Mouse (Mus musculus) hindbrain, embryonic 12.5 days (tissue): ENCODE data around the gene Oip5. TPM values are rescaled to one million over a fixed set of nuclear protein-coding genes. Genes with fewer than 3 reads are reported as not detected.
"Not testable (repeated sequence)": the region's sequence is repeated elsewhere in the genome, so short reads cannot be mapped to it uniquely, and the experiment has no call there.

Source experiments
- ATAC-seq: fragments of 200-750 bp; cut with Nextera tagmentation; 2 replicates; pipeline ENCODE4 v1.8.0; 2017; ENCODE audit warnings: moderate TSS enrichment; ENCODE audit not compliant: low FRiP score
- H3K27ac ChIP-seq: fragments of 300-500 bp; sonication (generic); 2 replicates; pipeline ENCODE4 v1.5.1; 2016; ENCODE audit warnings: mild to moderate bottlenecking
- H3K27me3 ChIP-seq: fragments of 300-500 bp; sonication (generic); 2 replicates; pipeline ENCODE4 v1.6.1; 2016; ENCODE audit warnings: mild to moderate bottlenecking
- H3K36me3 ChIP-seq: fragments of 300-500 bp; sonication (generic); 2 replicates; pipeline ENCODE4 v1.6.1; 2016; ENCODE audit warnings: mild to moderate bottlenecking
- H3K4me1 ChIP-seq: fragments of 300-500 bp; sonication (generic); 2 replicates; pipeline ENCODE4 v1.6.1; 2016
- H3K4me2 ChIP-seq: fragments of 300-500 bp; sonication (generic); replicated peaks from 2 replicates; pipeline ENCODE4 v1.6.1; 2016; ENCODE audit warnings: mild to moderate bottlenecking
- H3K4me3 ChIP-seq: fragments of 300-500 bp; sonication (generic); 2 replicates; pipeline ENCODE4 v1.5.1; 2016; ENCODE audit warnings: mild to moderate bottlenecking
- H3K9ac ChIP-seq: fragments of 300-500 bp; sonication (generic); 2 replicates; pipeline ENCODE4 v1.6.1; 2016; ENCODE audit warnings: mild to moderate bottlenecking, moderate library complexity
- H3K9me3 ChIP-seq: fragments of 300-500 bp; sonication (generic); replicated peaks from 2 replicates; pipeline ENCODE4 v1.6.1; 2016; ENCODE audit warnings: mild to moderate bottlenecking
- WGBS: fragments of 180-500 bp; shearing (Covaris S2); methylation state at CpG from one replicate; pipeline ENCODE4 v1.1.7; 2016; 5-methylcytosine and 5-hydroxymethylcytosine counted together
- polyA plus RNA-seq: library from polyadenylated mRNA; unstranded; fragments of >200 nt; fragmentation: Nextera tagmentation; extraction: Ambion mirVana; gene quantifications from 2 replicates; pipeline ENCODE4 v1.2.1, GENCODE M21; 2016

Oip5 gene
- polyA plus RNA-seq = 17.7 and 22.6 TPM in 2 replicates

GRCm38 (mm10) chr2:119618199-119618982, at the start of gene Oip5, which contains the start of gene Nusap1:
Gene Oip5, minus strand, starts transcription at chr2:119618469.
Gene Nusap1, plus strand, starts transcription at chr2:119618298.
- peak within 1 kb of the TSS; percentile 96 for H3K4me2 ChIP-seq
- 0 out of 2 replicates have a peak within 1 kb of the TSS, but pooled peaks have one; percentile 25 for H3K27ac ChIP-seq
- H3K4me1 ChIP-seq = peaks cover 27% of the 10 kb centered on the region
- no peaks in the 10 kb centered on the region for H3K27me3 ChIP-seq
- H3K9ac ChIP-seq = peak within 1 kb of the TSS; percentile 63
- H3K36me3 ChIP-seq = no peaks in the 10 kb centered on the region
- peak within 1 kb of the TSS; percentile 58 for H3K4me3 ChIP-seq
- ATAC-seq = peak; percentile 100
- under 1% methylated on average over 55 of the region's 55 CpGs for WGBS
- no peaks in the 10 kb centered on the region for H3K9me3 ChIP-seq

GRCm38 (mm10) chr2:119665744-119666143, 47.5 kb upstream of the Oip5 start:
- H3K4me2 ChIP-seq = not testable (repeated sequence)

GRCm38 (mm10) chr2:119662220-119663182, 44.2 kb upstream of the Oip5 start, which contains the start of gene Ndufaf1:
Gene Ndufaf1, minus strand, starts transcription at chr2:119662827.
- peak within 1 kb of the TSS; percentile 67 for H3K4me3 ChIP-seq
- peak; percentile 67 for ATAC-seq
- no peaks in the 10 kb centered on the region for H3K9me3 ChIP-seq
- peak within 1 kb of the TSS; percentile 79 for H3K4me2 ChIP-seq
- WGBS = 2% methylated on average over 44 of the region's 44 CpGs
- H3K27ac ChIP-seq = no peak within 1 kb of the TSS
- H3K27me3 ChIP-seq = no peaks in the 10 kb centered on the region
- H3K4me1 ChIP-seq = peaks cover 10% of the 10 kb centered on the region
- peak within 1 kb of the TSS; percentile 77 for H3K9ac ChIP-seq
- peaks cover 21% of the 10 kb centered on the region for H3K36me3 ChIP-seq

More at GRCm38 (mm10) chr2:119665744-119666143, 47.5 kb upstream of the Oip5 start:
- 76% methylated on average over 22 of the region's 23 CpGs for WGBS
- ATAC-seq, H3K36me3 ChIP-seq, H3K27me3 ChIP-seq, H3K9me3 ChIP-seq, H3K4me3 ChIP-seq, H3K9ac ChIP-seq, H3K4me1 ChIP-seq, H3K27ac ChIP-seq: not testable (repeated sequence)

GRCm38 (mm10) chr2:119644254-119644653, 26.0 kb upstream of the Oip5 start:
- H3K4me2 ChIP-seq = no peak overlapping the region
- no peak for ATAC-seq
- H3K36me3 ChIP-seq = peaks cover 77% of the 10 kb centered on the region
- 93% methylated on average over 5 of the region's 5 CpGs for WGBS
- no peaks in the 10 kb centered on the region for H3K4me1 ChIP-seq
- H3K27ac ChIP-seq = no peak overlapping the region
- H3K9ac ChIP-seq = no peak overlapping the region
- no peak overlapping the region for H3K4me3 ChIP-seq
- no peaks in the 10 kb centered on the region for H3K27me3 ChIP-seq
- H3K9me3 ChIP-seq = no peaks in the 10 kb centered on the region

- Histone ChIP-seq H3K4me3 (no peak overlapping the region), H3K4me2 (no peak overlapping the region), H3K9ac (no peak overlapping the region), H3K36me3 (peaks cover 74% of the 10 kb centered on the region), H3K9me3 (no peaks in the 10 kb centered on the region), H3K27ac (no peak overlapping the region), H3K27me3 (no peaks in the 10 kb centered on the region), H3K4me1 (no peaks in the 10 kb centered on the region)
- ATAC-seq = no peak
- 94% methylated on average over 5 of the region's 5 CpGs for WGBS
These were observed 23.1 kb upstream of the Oip5 start for GRCm38 (mm10) chr2:119641214-119641912.

GRCm38 (mm10) chr2:119636781-119637180, 18.5 kb upstream of the Oip5 start:
- H3K27me3 ChIP-seq = no peaks in the 10 kb centered on the region
- H3K9me3 ChIP-seq = no peaks in the 10 kb centered on the region
- no peak overlapping the region for H3K9ac ChIP-seq
- WGBS = 91% methylated on average over 1 of the region's 1 CpGs
- ATAC-seq = no peak
- no peak overlapping the region for H3K4me2 ChIP-seq
- H3K4me3 ChIP-seq = no peak overlapping the region
- H3K4me1 ChIP-seq = no peaks in the 10 kb centered on the region
- peaks cover 68% of the 10 kb centered on the region for H3K36me3 ChIP-seq
- no peak overlapping the region for H3K27ac ChIP-seq

- H3K4me2 ChIP-seq = peak overlapping the region; percentile 21
These were observed 3.0 kb upstream of the Oip5 start for GRCm38 (mm10) chr2:119621302-119621701.

GRCm38 (mm10) chr2:119619002-119619401, 733 bp upstream of the Oip5 start:
- H3K27me3 ChIP-seq, H3K36me3 ChIP-seq, ATAC-seq, H3K27ac ChIP-seq, H3K9me3 ChIP-seq: not testable (repeated sequence)
- H3K4me1 ChIP-seq = peaks cover 27% of the 10 kb centered on the region
- peak overlapping the region; percentile 96 for H3K4me2 ChIP-seq
- H3K9ac ChIP-seq = peak overlapping the region; percentile 61; the same call in 1 of the 2 replicates
- H3K4me3 ChIP-seq = peak overlapping the region; percentile 58
- WGBS = 12% methylated on average over 6 of the region's 6 CpGs

More at GRCm38 (mm10) chr2:119621302-119621701, 3.0 kb upstream of the Oip5 start:
- no peak overlapping the region for H3K27ac ChIP-seq
- H3K27me3 ChIP-seq = no peaks in the 10 kb centered on the region
- ATAC-seq = no peak
- peaks cover 3% of the 10 kb centered on the region; the same call in 1 of the 2 replicates for H3K36me3 ChIP-seq
- no peaks in the 10 kb centered on the region for H3K9me3 ChIP-seq
- 96% methylated on average over 2 of the region's 2 CpGs for WGBS
- H3K4me1 ChIP-seq = peaks cover 27% of the 10 kb centered on the region
- H3K4me3 ChIP-seq = no peak overlapping the region
- no peak overlapping the region for H3K9ac ChIP-seq

GRCm38 (mm10) chr2:119617841-119618198, 449 bp downstream of the Oip5 start:
- Histone ChIP-seq H3K27ac (no peak overlapping the region), H3K9me3 (no peaks in the 10 kb centered on the region), H3K27me3 (no peaks in the 10 kb centered on the region), H3K9ac (peak overlapping the region; percentile 63), H3K4me1 (peaks cover 27% of the 10 kb centered on the region), H3K4me2 (peak overlapping the region; percentile 96), H3K4me3 (peak overlapping the region; percentile 58), H3K36me3 (no peaks in the 10 kb centered on the region)
- ATAC-seq = no peak; the same call in 1 of the 2 replicates
- under 1% methylated on average over 13 of the region's 13 CpGs for WGBS

- H3K4me2 ChIP-seq = no peak overlapping the region
- 96% methylated on average over 4 of the region's 4 CpGs for WGBS
- ATAC-seq = no peak
- H3K27ac ChIP-seq = no peak overlapping the region
- H3K27me3 ChIP-seq = no peaks in the 10 kb centered on the region
- no peaks in the 10 kb centered on the region for H3K4me1 ChIP-seq
- H3K9ac ChIP-seq = no peak overlapping the region
- H3K36me3 ChIP-seq = peaks cover 42% of the 10 kb centered on the region
- no peaks in the 10 kb centered on the region for H3K9me3 ChIP-seq
- no peak overlapping the region for H3K4me3 ChIP-seq
These were observed 11.2 kb downstream of the Oip5 start for GRCm38 (mm10) chr2:119607023-119607422.

- Histone ChIP-seq H3K27ac (no peak overlapping the region), H3K36me3 (peaks cover 52% of the 10 kb centered on the region), H3K4me3 (no peak overlapping the region), H3K4me2 (no peak overlapping the region), H3K9me3 (no peaks in the 10 kb centered on the region), H3K4me1 (peaks cover 4% of the 10 kb centered on the region; the same call in 1 of the 2 replicates), H3K9ac (no peak overlapping the region), H3K27me3 (no peaks in the 10 kb centered on the region)
- no peak for ATAC-seq
- 91% methylated on average over 6 of the region's 6 CpGs for WGBS
These were observed 12.8 kb downstream of the Oip5 start for GRCm38 (mm10) chr2:119605361-119605973.
